ENCODE assay signal across 8 mouse cellular contexts in the genomic region with DNA sequence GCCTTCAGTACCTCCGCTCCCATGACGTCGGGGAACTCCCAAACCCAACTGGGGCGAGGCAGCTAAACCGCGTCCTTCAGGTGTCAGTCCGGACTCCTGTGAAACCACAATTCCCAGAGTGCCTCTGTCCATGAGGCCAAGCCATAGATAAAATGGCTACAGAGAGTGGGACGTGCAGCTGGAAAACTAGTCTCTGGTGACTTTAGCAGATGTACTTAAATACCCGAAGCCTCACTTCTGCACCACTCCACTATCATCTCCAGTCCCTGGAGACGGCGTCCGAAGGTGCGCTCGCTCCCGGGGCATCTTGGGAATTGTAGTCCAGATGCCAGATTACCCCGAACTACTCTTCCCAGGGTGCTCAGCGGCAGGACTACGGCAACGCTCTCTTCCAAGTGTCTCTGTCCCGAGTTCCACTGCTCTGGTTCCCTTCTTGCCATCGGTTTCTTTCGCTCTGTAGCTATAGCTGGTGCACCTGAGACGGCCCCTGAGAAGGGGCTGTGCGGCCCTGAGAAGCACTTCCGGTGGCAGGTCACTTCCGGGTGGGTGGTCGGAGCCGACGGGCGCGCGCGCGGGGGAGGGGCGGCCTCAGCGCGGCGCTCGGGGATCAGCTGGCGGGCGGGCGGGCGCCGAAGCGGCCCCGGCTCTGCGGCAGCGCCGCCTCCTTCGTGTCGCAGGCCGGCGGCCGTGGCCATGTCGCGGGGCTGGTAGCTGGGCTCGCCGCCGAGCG. TPM values are rescaled to one million over a fixed set of nuclear protein-coding genes. Genes with fewer than 3 reads are reported as not detected.
DNase-seq lines count a peak whose midpoint lies in the region; ATAC-seq lines count a peak whose summit lies in the region.

A gene (plus strand): TSS at position 603 of the 730 bp plus-strand sequence.

- H3K4me3 ChIP-seq in hindbrain, embryonic 12.5 days: peak within 1 kb of the TSS; percentile 75

- peaks cover 37% of the 10 kb centered on the region for H3K4me1 ChIP-seq in hindbrain, embryonic 12.5 days

- DNase-seq in Muller cell, postnatal 12 days (ENCODE audit: inconsistent ontology term): peak; percentile 92
- peak; percentile 93 for DNase-seq in cerebellum, adult 9-11 months
- DNase-seq in frontal cortex, postnatal 10 days (ENCODE audit: low spot score in 2 of 2): peak; percentile 88 to 92
- peak; percentile 92 to 94 for DNase-seq in layer of hippocampus, postnatal 14 days (ENCODE audit: low spot score in 2 of 2)
- DNase-seq in lung, postnatal 14 days: peak; percentile 92
- DNase-seq in retina, adult 2 months (ENCODE audit: low read depth, low spot score): peak; percentile 87
- peak; percentile 93 for DNase-seq in thymus, postnatal 36 days

- H3K36me3 ChIP-seq in hindbrain, embryonic 12.5 days: 0 out of 2 replicates have a peak, but pooled peaks cover 2% of the 10 kb centered on the region

- under 1% methylated on average over 50 of the region's 60 CpGs for WGBS in hindbrain, embryonic 12.5 days

- ATAC-seq in hindbrain, embryonic 12.5 days (ENCODE audit: low FRiP score): peak; percentile 94

- H3K9me3 ChIP-seq in hindbrain, embryonic 12.5 days (replicated peaks): no peaks in the 10 kb centered on the region

- H3K4me2 ChIP-seq in hindbrain, embryonic 12.5 days (replicated peaks): peak within 1 kb of the TSS; percentile 88

- peak within 1 kb of the TSS; percentile 97 for H3K27ac ChIP-seq in hindbrain, embryonic 12.5 days

- no peaks in the 10 kb centered on the region for H3K27me3 ChIP-seq in hindbrain, embryonic 12.5 days

- H3K9ac ChIP-seq in hindbrain, embryonic 12.5 days: peak within 1 kb of the TSS; percentile 81

RNA-seq across cellular contexts. Expression of the gene that starts here (rescaled TPM):
- polyA plus RNA-seq in hindbrain, embryonic 12.5 days (2016; fragmentation: Nextera tagmentation; extraction: Ambion mirVana): 37.0 and 47.6 TPM in 2 replicates
- total RNA-seq in layer of hippocampus, postnatal 14 days (2021): 100 to 1,000 TPM; 404 to 410 TPM

Comparison
In these comparisons a context has a peak if more than half of its experiments do, and no peak if none do; other contexts are left out.
1. Peak in every context shown above with its lines: DNase-seq, ATAC-seq, H3K4me3 ChIP-seq and H3K27ac ChIP-seq.